Mouse (Mus musculus) hematopoietic stem cell, adult 5-6 weeks (primary cell): ENCODE data around the gene Dscaml1. TPM values are rescaled to one million over a fixed set of nuclear protein-coding genes. Genes with fewer than 3 reads are reported as not detected.

Experiments used
- ATAC-seq, 2 experiments: fragments of 125-278 bp in 1 of 2; replicated peaks in 1 of 2; 2 replicates each; pipeline ENCODE4 v1.8.0; 2016 to 2017; ENCODE audit warnings: inconsistent platforms in 2 of 2, mild to moderate bottlenecking in 2 of 2, moderate number of reproducible peaks in 2 of 2, low read depth in 1 of 2, moderate TSS enrichment in 1 of 2; ENCODE audit not compliant: low FRiP score in 2 of 2, poor library complexity in 2 of 2, severe bottlenecking in 2 of 2, insufficient read depth in 1 of 2, low TSS enrichment in 1 of 2
- total RNA-seq: library from RNA; stranded (forward); fragments of 172-1452, 232-1000 nt; gene quantifications from 2 replicates; pipeline ENCODE4 v1.2.3, GENCODE M21; 2017

Dscaml1 gene
- total RNA-seq, 1 experiment from 2014 or later, result not detected

DNA sequence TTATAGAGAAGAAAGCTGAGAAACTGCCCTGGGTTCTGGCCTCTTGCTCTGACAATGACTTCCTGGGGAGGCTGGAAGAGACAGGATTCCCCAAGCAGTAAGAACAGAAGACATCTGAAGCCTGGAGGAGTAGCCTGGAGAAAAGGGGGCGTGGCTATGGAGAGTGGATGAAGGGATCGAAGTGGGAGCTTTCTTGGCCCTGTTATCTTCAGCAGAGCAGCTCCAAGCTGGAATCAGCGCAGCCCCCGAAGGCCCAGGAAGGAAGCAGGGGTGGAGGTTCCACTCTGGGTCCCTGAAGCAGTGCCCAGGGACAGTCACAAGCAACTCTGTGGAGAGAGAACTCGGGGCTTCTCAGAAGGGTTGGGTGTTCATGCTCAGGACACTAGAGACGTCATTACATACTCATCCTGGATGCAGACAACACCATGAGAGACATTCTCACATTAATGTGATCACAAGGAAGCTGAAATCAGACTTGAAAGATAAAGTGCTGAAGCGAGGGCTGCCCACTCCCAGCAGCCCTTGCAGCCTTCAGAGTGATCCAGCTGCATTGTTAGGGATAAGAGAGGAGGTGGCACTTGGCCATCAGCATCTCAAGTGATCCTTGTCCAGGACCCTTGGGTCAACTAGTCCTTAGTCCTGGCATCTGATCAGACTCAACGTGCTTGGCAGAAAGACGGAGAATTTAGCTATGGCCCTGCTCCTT lies 146.5 kb downstream of the Dscaml1 start:
- no peak for ATAC-seq

DNA sequence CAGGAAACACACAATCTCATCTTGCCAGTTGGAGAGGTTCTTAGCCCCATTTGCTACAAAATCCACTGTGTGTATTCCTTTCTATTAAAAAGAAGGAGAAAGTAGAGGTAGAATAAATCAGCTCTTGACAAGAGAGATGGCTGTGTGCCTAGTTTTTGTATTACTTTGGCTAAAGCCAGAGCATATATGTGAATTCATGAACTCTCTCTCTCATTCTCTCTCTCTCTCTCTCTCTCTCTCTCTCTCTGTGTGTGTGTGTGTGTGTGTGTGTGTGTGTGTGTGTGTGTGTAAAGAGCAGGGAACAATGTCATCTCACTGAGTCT lies 147.0 kb downstream of the Dscaml1 start:
- ATAC-seq, result no peak

DNA sequence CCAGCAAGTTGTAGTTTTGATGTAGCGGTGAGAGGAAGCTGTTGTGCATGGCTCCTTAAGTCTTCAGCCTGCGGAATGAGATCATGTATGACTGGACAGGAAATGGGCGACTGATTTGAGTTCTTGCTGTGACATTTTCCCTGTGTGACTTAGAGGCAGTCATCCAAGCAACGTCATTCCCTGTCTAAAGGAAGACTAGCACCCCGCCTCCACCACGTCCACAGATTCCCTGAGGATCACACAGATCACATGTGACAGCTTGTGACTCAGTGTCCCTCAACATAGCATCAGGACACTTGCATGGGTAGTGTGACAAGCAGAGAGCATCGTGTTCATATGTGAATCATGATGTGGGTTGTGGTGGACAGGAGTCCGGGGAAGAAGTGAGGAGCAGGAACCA lies 147.6 kb downstream of the Dscaml1 start:
- ATAC-seq, result no peak

DNA sequence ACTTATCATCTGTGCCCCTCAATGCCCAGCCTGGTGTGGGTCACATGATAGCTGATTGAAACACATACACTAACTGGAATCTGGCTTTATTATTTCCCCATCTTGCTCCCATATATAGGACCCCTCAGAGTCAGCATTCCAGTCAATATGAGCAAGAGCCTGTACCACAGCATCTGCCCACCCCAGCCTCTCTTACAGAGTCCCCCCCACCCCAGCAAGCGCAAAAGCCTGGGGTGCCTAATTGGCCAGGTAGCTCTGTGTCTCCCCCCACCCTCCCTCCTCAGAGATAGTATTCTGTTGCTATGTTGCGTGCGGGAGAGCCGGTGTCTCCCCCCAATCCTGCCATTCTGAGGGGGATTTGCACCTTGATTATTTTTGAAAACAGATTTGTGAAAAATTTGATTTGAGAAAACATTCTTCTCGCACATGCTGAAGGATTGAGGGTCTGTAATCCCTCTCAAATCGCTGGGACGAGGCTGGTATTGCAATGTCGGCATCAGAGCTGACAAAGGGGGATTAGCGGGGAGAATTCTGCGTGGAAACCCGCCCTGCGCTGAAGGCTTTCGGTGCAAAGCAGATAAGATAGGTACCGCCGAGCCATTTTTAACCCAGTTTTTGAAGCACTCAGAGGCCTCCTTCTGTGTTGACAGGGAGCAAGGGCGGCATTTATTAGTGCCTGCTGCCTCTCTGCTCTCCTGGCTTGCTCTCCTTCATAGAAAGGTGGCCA lies 153.8 kb downstream of the Dscaml1 start:
- ATAC-seq, result no peak

DNA sequence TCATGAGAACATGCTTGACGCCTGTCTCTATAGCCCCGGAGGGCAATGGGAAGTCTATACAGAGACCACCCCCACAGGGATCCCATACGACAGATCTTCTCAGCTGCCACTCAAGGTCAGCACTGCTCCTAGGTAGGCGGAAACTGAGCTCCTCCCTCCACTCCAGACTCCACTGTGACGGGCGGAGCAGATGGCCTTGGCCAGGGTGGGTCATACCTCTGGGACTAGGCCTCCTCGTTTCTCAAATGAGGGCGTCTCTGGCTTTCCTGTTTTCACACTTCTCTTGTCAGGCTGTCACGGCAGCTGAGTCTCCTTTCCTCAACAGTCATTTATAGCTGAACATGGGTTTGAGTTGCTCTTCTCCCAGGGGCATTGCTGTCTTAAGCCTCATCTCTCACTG lies 160.0 kb downstream of the Dscaml1 start:
- ATAC-seq, result no peak

DNA sequence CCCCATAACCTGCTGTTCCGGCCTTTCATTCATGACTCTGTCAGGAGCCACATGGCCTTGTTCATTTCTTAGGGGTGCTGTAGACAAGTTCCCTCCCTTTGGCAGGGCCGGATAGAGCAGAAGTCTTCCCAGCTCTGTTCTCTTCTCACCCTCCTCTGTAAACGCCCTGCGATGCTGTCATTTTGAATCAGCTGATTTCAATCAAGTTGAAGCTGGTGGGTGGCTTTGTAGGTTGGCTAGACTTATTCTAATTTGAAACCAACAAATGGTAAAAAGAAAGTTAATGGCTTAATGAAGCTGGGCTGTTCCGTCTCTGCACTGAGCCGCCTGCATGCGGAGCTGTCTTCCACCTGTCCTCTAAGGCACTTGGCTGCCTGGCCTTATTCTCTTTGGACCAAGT lies 161.3 kb downstream of the Dscaml1 start:
- ATAC-seq, result no peak

DNA sequence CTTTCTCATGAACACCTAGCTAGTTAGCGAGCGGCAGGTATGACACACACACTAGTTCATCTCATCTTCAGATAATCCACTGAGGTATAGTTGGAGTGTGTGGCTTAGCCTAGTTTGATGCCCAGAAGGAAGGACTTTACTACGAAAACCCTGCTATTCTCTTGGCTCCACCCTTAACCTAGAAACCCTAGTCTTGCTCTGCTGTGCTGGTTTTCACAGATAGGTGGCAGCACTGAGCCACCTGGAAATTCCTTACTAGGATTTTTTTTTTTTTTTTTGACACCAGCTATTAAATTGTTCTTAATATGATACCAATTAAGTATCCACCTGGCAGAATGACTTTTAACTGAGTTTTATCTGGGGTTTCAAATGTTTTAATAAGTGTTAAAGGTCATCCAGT lies 163.4 kb downstream of the Dscaml1 start:
- ATAC-seq, result peak; percentile 48 to 49; a peak in 1 of 4 replicates

DNA sequence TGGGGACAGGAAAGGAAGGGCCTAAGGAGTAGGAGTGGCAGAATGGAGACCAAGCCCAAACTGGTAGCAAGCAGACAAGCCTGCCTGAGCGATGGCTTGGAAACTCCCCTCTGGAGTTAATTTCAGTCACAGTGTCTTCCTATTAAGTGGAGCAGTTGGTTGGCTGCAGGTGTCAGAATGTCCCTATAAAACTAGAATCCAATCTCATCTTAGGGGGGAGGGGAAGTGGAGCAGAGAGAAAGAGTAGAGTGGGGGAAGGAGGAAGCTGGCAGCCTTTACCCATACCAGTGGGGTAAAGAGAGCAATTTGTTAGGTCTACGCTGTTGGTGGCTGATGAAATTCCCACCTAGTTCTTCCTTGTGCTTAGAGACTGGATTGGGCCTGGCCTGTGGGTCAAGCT lies 164.6 kb downstream of the Dscaml1 start:
- ATAC-seq, result no peak

DNA sequence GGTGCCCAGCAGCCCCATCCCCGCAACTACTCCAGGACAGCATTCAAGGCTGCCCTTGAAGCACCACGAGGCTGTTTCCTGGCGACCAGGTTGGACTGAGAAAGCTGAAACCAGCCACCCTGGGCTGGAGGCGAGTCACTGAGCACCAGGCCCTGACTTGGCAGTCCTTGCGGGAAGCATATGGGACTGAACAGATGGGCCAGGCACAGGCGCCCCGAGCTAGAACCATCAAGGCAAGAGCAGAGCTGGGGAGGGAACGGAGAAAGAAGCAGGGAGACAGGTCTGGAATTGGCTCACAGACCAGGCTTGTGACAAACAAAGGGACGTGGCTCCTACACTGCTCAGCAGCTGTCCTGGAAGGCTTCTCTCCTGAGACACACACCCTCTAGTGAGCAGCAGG lies 165.9 kb downstream of the Dscaml1 start:
- ATAC-seq, result no peak

DNA sequence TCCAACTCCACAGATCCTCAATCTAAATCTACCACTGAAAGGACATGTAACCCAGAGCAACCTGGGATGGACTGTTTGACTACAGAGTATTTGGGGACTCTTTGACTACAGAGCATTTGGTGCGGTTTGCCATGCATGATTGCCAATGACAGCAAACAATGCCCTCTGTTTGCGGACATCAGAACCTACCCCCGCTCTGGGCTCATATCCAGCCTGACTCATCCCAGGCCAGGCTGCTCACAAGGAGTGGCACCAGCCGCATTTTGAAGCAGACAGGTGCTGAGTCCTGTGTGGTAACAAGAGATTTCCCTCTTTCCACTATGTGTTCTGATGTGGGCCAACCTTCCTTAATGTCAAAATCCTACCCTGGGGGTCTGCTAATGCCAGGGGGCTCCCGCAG lies 171.7 kb downstream of the Dscaml1 start:
- ATAC-seq, result no peak

DNA sequence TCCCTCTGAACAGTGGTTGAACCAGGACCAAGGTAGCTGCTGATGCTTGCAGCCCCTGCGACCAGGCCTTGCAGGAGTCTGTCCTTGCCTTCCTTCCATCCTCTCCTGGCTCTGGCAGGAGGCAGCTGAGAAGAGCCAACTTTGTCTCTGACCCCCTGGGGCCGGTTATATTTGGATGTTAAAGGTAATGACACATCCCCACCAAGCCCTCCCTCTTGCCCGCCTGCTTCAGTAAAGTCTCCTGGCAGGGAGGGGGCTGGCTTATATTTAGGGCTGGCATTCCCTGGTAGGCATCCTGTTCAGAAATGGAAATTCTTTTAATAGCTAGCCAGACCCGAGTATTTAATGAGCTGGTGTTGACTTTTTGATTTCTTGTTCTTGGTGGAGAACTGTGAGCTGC lies 172.9 kb downstream of the Dscaml1 start:
- no peak for ATAC-seq

DNA sequence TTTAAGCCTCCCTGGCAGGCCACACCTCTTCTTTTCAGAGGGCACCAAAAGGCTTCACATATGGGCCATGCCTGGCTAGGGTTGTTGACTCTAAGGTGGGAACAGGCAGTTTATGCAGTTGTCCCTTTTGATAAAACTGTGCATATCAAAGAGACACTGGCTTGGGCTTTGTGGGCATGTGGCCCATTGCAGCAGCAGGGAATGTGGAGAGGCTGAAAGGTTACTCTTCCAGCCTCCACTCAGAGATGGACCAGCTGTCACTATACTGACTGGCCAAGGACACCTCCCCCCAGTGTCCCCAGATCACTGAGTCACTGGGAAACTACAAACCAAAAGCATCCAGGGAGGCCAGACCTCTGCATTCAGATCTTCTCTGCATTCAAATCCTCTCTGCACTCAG lies 180.9 kb downstream of the Dscaml1 start:
- ATAC-seq, result no peak

DNA sequence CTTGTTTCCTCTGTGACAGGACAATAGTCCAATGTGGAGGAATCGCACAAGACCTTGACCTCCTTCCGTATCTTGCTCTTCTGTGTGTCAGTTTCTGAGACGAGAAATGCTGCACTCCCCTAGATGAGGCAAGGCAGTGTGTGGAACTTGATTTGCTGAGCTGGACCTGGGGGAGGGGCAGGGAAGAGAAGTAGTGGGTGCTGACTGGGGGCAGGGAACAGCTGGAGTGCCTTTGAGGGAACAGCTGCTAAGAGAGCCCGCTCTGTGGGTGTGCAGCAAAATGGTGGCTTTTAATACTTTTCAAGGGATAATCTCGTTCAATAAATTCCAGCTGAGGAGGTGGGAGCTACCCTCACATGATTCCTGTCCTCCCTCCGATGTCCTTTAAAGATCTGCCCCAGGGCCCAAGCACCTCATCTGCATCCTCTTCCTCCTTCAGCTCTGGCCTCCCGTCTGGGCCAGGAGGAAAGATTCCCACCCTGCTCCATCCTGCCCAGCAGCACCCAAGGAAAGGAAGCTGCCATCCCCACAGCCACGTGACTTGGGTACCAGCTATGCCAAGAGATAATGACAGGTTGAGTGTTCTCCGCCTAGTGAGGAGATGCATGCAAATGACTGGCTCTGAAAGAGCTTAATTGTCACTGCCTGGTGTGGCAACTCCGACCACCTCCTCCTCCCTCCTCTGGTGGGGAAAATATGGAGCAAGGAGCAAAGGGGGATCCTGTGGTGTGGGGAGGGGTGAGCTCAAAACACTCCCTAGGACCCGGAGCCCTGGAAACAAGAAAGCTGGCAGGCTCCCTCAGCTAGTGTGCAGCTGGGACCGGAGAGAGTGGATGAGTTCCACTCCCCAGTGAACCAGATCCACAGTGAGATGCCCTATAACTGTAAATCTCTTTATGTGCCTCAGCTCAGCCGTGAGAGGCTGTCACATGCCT lies 181.9 kb downstream of the Dscaml1 start:
- ATAC-seq, result no peak

DNA sequence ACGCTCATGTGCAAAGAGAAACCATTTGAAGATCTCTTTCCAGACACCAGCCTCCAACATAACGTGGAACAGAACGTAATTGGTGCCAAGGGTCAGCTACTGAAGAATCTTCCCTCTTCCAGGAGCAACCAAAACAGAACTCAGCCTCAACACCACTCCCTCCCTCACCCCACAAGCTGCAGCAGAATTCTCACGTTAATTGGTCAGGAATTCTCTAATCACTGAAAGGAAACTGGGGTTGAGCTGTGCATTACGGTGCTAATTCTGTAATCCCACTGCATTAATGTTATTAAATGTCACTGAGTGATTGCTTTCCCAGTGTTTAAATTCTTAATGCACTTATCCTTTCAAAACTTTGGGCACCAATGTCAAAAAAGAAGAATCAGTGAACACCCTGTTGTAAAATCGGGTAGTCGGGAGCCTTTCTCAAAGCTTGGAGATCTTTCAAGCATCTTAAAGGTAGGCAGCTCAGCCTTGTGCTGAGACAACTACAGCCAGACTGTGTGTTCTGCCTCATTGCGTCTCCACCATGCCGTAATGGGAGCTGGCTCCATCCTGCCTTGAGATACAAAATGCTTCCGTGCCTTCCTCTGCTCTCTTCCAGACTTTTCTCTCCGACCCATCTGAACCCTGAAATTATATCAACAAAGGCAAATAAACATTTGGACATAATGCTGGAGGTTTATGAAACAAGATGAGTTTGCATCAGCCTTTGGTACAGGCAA lies 184.1 kb downstream of the Dscaml1 start:
- no peak for ATAC-seq

DNA sequence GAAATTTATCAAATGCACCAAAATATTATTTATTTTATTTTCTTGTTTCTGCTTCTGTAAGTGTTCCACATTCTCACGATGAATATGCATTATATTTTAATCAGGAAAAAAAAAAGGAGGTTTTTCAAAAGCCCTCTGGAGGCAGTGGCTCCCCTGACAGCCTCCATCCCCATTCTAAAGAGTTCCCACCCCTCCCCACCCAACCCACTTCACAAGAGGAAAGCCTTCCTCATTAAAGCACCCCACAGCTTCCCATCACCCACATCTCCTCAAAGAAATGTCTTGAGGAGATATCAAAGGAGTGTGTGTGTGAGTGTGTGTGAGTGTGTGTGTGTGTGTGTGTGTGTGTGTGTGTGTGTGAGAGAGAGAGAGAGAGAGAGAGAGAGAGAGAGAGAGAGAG lies 188.2 kb downstream of the Dscaml1 start:
- no peak for ATAC-seq

DNA sequence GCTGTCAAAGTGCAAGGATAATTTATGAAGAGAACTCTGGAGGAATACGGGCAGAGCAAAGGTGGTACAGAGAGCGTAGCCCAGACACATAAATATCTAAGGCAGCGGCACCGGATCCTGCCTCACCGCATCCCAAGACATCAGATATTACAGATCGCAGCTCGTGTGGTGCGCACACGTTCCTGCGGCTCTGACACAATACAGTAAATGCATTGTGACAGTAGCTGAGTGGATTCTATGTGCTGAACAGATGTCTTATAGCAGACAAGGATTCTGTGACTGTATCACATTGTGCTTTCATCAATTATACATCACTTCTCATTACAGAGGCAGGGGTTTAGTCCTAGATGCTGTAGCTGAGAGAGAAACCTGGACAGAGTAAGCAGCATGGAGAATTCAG lies 191.5 kb downstream of the Dscaml1 start:
- no peak for ATAC-seq

DNA sequence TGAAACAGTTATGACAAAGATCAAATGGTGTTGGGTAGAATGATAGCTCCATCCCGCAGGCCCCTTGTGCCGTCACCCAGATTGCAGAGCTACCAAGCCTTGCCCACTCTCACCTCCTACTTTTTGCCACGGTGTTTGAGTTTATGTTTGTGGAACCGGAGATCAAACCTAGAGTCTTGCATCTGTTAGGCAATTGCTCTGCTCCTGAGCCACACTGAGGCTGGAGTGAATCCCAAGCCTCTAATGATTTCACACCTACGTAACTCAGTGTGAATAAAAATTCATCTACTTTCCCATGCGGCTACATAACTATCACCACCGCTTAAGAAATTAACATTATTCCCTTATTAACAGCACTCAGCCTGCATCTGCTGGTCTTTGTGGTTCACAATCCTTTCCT lies 192.0 kb downstream of the Dscaml1 start:
- ATAC-seq, result no peak

DNA sequence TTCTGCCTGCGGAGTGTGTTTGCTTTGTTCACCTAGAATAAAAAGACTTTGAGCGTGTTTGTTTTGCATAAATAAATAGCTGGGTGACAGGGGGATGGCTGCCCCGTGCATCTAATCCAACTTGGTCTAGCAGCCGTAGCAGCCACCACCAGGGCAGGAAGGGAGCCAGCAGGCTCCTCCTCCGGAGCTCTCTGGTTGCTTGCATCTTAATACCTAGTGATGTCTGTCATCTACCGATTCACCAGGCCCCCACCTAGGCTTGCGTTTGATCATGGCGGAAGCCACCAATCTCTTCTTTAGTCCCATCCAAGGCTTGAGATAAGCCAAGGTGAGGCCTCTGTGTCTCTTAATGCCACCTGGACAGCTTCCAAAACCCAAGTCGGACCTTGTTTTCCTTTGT lies 193.6 kb downstream of the Dscaml1 start:
- no peak for ATAC-seq
